ENCODE assay signal across 13 mouse cellular contexts in the genomic region with DNA sequence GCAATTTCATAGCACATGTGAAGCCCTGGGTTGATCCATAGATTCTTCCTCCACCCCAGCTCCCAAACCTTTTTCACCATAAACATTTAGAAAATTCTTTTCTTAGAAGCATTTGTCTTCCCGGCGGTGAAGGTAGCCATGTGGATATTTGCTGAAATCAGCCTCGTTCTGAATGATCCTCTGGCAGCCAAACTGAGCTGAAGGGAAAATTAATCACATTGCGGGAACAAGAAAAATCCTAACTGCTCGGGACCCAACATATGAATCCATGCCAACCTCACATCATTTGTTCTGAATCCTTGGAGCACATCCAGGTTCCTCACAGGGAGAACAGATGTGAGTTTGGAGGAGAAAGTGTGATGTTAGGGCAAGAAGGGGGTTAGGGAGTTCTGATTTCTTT. TPM values are rescaled to one million over a fixed set of nuclear protein-coding genes. Genes with fewer than 3 reads are reported as not detected.
DNase-seq lines count a peak whose midpoint lies in the region; ATAC-seq and TF ChIP-seq lines count a peak whose summit lies in the region.
"Had no signal": no experiment of that assay in that cellular context is flagged by ENCODE, and none has a peak within 500 bp of the region (broad histone marks: within the 10 kb centered on the region; RNA-seq: fewer than 3 reads in every experiment).

No protein-coding gene starts in this region.

- intact Hi-C loops in heart, postnatal 10 days (cut with DNase I), result no loop called here
- intact Hi-C loops in heart, postnatal 36 days (cut with DNase I), result no loop called here

- TF ChIP-seq CTCF in lung, adult 2 months (IDR thresholded peaks at IDR 0.05; ENCODE audit: insufficient read depth, low read length), result no peak
- no peak for TF ChIP-seq CTCF in brain, embryonic 14.5 days (IDR thresholded peaks at IDR 0.05; ENCODE audit: borderline replicate concordance, extremely low read depth, insufficient read depth, insufficient read length)
- TF ChIP-seq CTCF in lung, postnatal 0 days (IDR thresholded peaks at IDR 0.05), result no peak

- 37% methylated on average over 5 of the region's 5 CpGs for WGBS in lung, embryonic 15.5 days
- WGBS in lung, adult 2 months, result 65% methylated on average over 5 of the region's 5 CpGs
- WGBS in lung, postnatal 0 days, result 61% methylated on average over 5 of the region's 5 CpGs

- TF ChIP-seq POLR2A in lung, adult 2 months (IDR thresholded peaks at IDR 0.05; ENCODE audit: borderline replicate concordance, extremely low read depth, low read depth, low read length), result no peak
- no peak for TF ChIP-seq POLR2A in brain, embryonic 14.5 days (IDR thresholded peaks at IDR 0.05; ENCODE audit: borderline replicate concordance, extremely low read depth, insufficient read depth, insufficient read length, poor library complexity, severe bottlenecking)

- H3K9me3 ChIP-seq in lung, embryonic 15.5 days, result no peaks in the 10 kb centered on the region
- no peaks in the 10 kb centered on the region for H3K9me3 ChIP-seq in lung, postnatal 0 days (ENCODE audit: low read length)
- H3K9me3 ChIP-seq: liver, embryonic 15.5 days had no signal

- no peak overlapping the region for H3K9ac ChIP-seq in lung, embryonic 15.5 days
- no peak overlapping the region for H3K9ac ChIP-seq in lung, postnatal 0 days (replicated peaks; ENCODE audit: low read depth)
- H3K9ac ChIP-seq: liver, embryonic 15.5 days had no signal

- H3K4me2 ChIP-seq in lung, embryonic 15.5 days, result no peak overlapping the region
- H3K4me2 ChIP-seq in lung, postnatal 0 days (replicated peaks; ENCODE audit: low read depth, low read length), result no peak overlapping the region
- H3K4me2 ChIP-seq: liver, embryonic 15.5 days; midbrain, embryonic 11.5 days had no signal

- no peak overlapping the region for H3K27ac ChIP-seq in lung, embryonic 15.5 days
- no peak overlapping the region for H3K27ac ChIP-seq in lung, postnatal 0 days (ENCODE audit: low read length)
- H3K27ac ChIP-seq: left cerebral cortex, adult 2 months; liver, embryonic 15.5 days had no signal

- DNase-seq in heart, postnatal 10 days, result peak; percentile 19 to 20
- no peak for DNase-seq in heart, postnatal 36 days
- DNase-seq in lung, adult 2 months, result no peak
- peak; percentile 79 for DNase-seq in brain, embryonic 14.5 days (ENCODE audit: low read depth)
- peak; percentile 20 for DNase-seq in lung, postnatal 0 days (ENCODE audit: low spot score)
- DNase-seq: adrenal gland, postnatal 36 days; kidney, adult 11 months; kidney, postnatal 36 days had no signal

- H3K4me3 ChIP-seq in lung, embryonic 15.5 days, result no peak overlapping the region
- H3K4me3 ChIP-seq in lung, adult 2 months (replicated peaks; ENCODE audit: extremely low read depth, low read depth, low read length), result no peak overlapping the region
- no peak overlapping the region for H3K4me3 ChIP-seq in lung, postnatal 0 days (ENCODE audit: low read depth, low read length)
- H3K4me3 ChIP-seq: left cerebral cortex, adult 2 months; liver, embryonic 15.5 days had no signal

- H3K36me3 ChIP-seq in lung, embryonic 15.5 days, result no peaks in the 10 kb centered on the region
- H3K36me3 ChIP-seq in lung, postnatal 0 days (ENCODE audit: insufficient read depth, low read length), result no peaks in the 10 kb centered on the region
- H3K36me3 ChIP-seq: liver, embryonic 15.5 days had no signal

- H3K27me3 ChIP-seq in lung, embryonic 15.5 days, result no peaks in the 10 kb centered on the region
- H3K27me3 ChIP-seq in lung, postnatal 0 days (replicated peaks; ENCODE audit: insufficient read depth, low read length), result no peaks in the 10 kb centered on the region
- H3K27me3 ChIP-seq: liver, embryonic 15.5 days had no signal

- no peak for TF ChIP-seq EP300 in lung, postnatal 0 days (IDR thresholded peaks at IDR 0.05)

- no peaks in the 10 kb centered on the region for H3K4me1 ChIP-seq in lung, embryonic 15.5 days
- no peaks in the 10 kb centered on the region for H3K4me1 ChIP-seq in lung, adult 2 months (ENCODE audit: control insufficient read depth, insufficient read depth, low read length)
- no peaks in the 10 kb centered on the region for H3K4me1 ChIP-seq in lung, postnatal 0 days (ENCODE audit: insufficient read depth, low read depth, low read length)
- H3K4me1 ChIP-seq: liver, embryonic 15.5 days had no signal

- peak; percentile 65; the same call in 1 of the 2 replicates for ATAC-seq in lung, embryonic 15.5 days (ENCODE audit: borderline replicate concordance, extremely low read depth, low FRiP score, low TSS enrichment)
- no peak for ATAC-seq in lung, postnatal 0 days
- ATAC-seq in activated CD4-positive, CD25-positive, alpha-beta regulatory T cell, adult 4 months, result no peak

RNA-seq across cellular contexts. Expression of a gene that starts 46.8 kb away (rescaled TPM):
- total RNA-seq in heart, postnatal 10 days (2021), result 1 to 10 TPM; 3.3 to 3.4 TPM
- total RNA-seq in heart, postnatal 36 days (2021), result under 1 TPM; 0.81 to 0.86 TPM
- polyA plus RNA-seq in lung, embryonic 15.5 days (2015; fragmentation: Nextera tagmentation; extraction: Ambion mirVana), result 2.0 and 2.7 TPM in 2 replicates
- polyA plus RNA-seq in lung, adult 2 months (2012; rRNA removed), result 0.57 and 0.93 TPM in 2 replicates
- 13.4 and 19.2 TPM in 2 replicates for polyA plus RNA-seq in brain, embryonic 14.5 days (2012; rRNA removed)
- 5.4 and 6.3 TPM in 2 replicates for polyA plus RNA-seq in lung, postnatal 0 days (2015; fragmentation: Nextera tagmentation; extraction: Ambion mirVana)
- polyA plus RNA-seq in activated CD4-positive, CD25-positive, alpha-beta regulatory T cell, adult 4 months (2017; shearing (Covaris generic)), result not detected

Comparison
In these comparisons a context has a peak if more than half of its experiments do, and no peak if none do; other contexts are left out.
1. DNase-seq: peak in heart, postnatal 10 days (2 of 2), brain, embryonic 14.5 days (single experiment) and lung, postnatal 0 days (single experiment); none in heart, postnatal 36 days (0 of 2) and lung, adult 2 months (single experiment).